Mouse (Mus musculus): ENCODE data around the gene Lhfpl3.

- TF ChIP-seq POLR2A (IDR thresholded peaks at IDR 0.05; ENCODE audit: borderline replicate concordance, extremely low read depth, insufficient read depth, insufficient read length, poor library complexity, severe bottlenecking) (no peak), CTCF (IDR thresholded peaks at IDR 0.05; ENCODE audit: borderline replicate concordance, extremely low read depth, insufficient read depth, insufficient read length) (no peak)
Observed at GRCm38 (mm10) chr5:23035727-23036029, 289.8 kb downstream of the Lhfpl3 start.

All from brain, embryonic 14.5 days (tissue).